Mouse (Mus musculus) stomach, postnatal 0 days (tissue): ENCODE measurements around the gene Rangap1.

ENCODE experiments used
- CTCF ChIP-seq: IDR thresholded peaks from 2 replicates; pipeline ENCODE4 v1.5.1; 2016; ENCODE audit warnings: antibody characterized with exemption, low read depth, mild to moderate bottlenecking, moderate library complexity
- EP300 ChIP-seq: optimal IDR thresholded peaks from 2 replicates; pipeline ENCODE3; 2016; ENCODE audit warnings: antibody characterized with exemption

GRCm38 (mm10) chr15:81753669-81754068, 8.3 kb upstream of the Rangap1 start:
- TF ChIP-seq CTCF (no peak), EP300 (no peak)
